Mouse (Mus musculus) neural tube, embryonic 14.5 days (tissue): Measurements from ENCODE around the gene Stox2. TPM values are rescaled to one million over a fixed set of nuclear protein-coding genes. Genes with fewer than 3 reads are reported as not detected.
"Not testable (repeated sequence)": the region's sequence is repeated elsewhere in the genome, so short reads cannot be mapped to it uniquely, and the experiment has no call there.

Source experiments
- ATAC-seq: fragments of 200-750 bp; cut with Nextera tagmentation; 2 replicates; pipeline ENCODE4 v1.8.0; 2017; ENCODE audit warnings: low read depth, mild to moderate bottlenecking, moderate TSS enrichment, moderate library complexity
- H3K27ac ChIP-seq: fragments of 300-500 bp; sonication (generic); 2 replicates; pipeline ENCODE4 v1.5.1; 2014; ENCODE audit warnings: low read depth, mild to moderate bottlenecking, control low read depth, low read length, moderate library complexity, mixed read lengths
- H3K27me3 ChIP-seq: fragments of 300-500 bp; sonication (generic); 2 replicates; pipeline ENCODE4 v1.6.1; 2014; ENCODE audit warnings: low read length; ENCODE audit not compliant: control insufficient read depth, insufficient read depth
- H3K36me3 ChIP-seq: fragments of 300-500 bp; sonication (generic); 2 replicates; pipeline ENCODE4 v1.6.1; 2014; ENCODE audit warnings: low read length, mixed read lengths; ENCODE audit not compliant: control insufficient read depth, insufficient read depth
- H3K4me1 ChIP-seq: fragments of 300-500 bp; sonication (generic); 2 replicates; pipeline ENCODE4 v1.6.1; 2014; ENCODE audit warnings: low read length; ENCODE audit not compliant: control insufficient read depth, insufficient read depth
- H3K4me2 ChIP-seq: fragments of 300-500 bp; sonication (generic); 2 replicates; pipeline ENCODE4 v1.6.1; 2014; ENCODE audit warnings: mild to moderate bottlenecking, low read depth, low read length, control low read depth
- H3K4me3 ChIP-seq: fragments of 300-500 bp; sonication (generic); 2 replicates; pipeline ENCODE4 v1.5.1; 2014; ENCODE audit warnings: low read depth, low read length, control low read depth, mixed read lengths
- H3K9ac ChIP-seq: fragments of 300-500 bp; sonication (generic); replicated peaks from 2 replicates; pipeline ENCODE4 v1.6.1; 2014; ENCODE audit warnings: low read depth, mild to moderate bottlenecking, control low read depth, low read length, mixed read lengths
- H3K9me3 ChIP-seq: fragments of 300-500 bp; sonication (generic); 2 replicates; pipeline ENCODE4 v1.6.1; 2016; ENCODE audit warnings: low read length; ENCODE audit not compliant: control insufficient read depth
- WGBS: fragments of 180-500 bp; shearing (Covaris S2); extraction: QIAGEN DNeasy Blood & Tissue Kit; methylation state at CpG from one replicate; pipeline ENCODE4 v1.1.7; 2014; 5-methylcytosine and 5-hydroxymethylcytosine counted together
- polyA plus RNA-seq: library from polyadenylated mRNA; unstranded; fragments of >200 nt; fragmentation: Nextera tagmentation; extraction: Ambion mirVana; gene quantifications from 2 replicates; pipeline ENCODE4 v1.2.1, GENCODE M21; 2014

The Stox2 gene
- polyA plus RNA-seq, 1 experiment from 2014 or later: 49.7 TPM

- ATAC-seq: no peak
- H3K4me2 ChIP-seq: no peak overlapping the region
- no peaks in the 10 kb centered on the region for H3K4me1 ChIP-seq
- no peaks in the 10 kb centered on the region for H3K27me3 ChIP-seq
- H3K9ac ChIP-seq: no peak overlapping the region
- H3K4me3 ChIP-seq: no peak overlapping the region
- no peaks in the 10 kb centered on the region for H3K9me3 ChIP-seq
- 93% methylated on average over 10 of the region's 10 CpGs for WGBS
- no peak overlapping the region for H3K27ac ChIP-seq
- no peaks in the 10 kb centered on the region for H3K36me3 ChIP-seq
Observed at GRCm38 (mm10) chr8:47458591-47458990, 12.4 kb upstream of the Stox2 start.

- not testable (repeated sequence) for H3K9ac ChIP-seq, H3K4me2 ChIP-seq, H3K27ac ChIP-seq, H3K9me3 ChIP-seq, H3K36me3 ChIP-seq, H3K27me3 ChIP-seq, H3K4me3 ChIP-seq, ATAC-seq, H3K4me1 ChIP-seq
- WGBS: 100% methylated on average over 2 of the region's 2 CpGs
Observed at GRCm38 (mm10) chr8:47449211-47449610, 3.0 kb upstream of the Stox2 start.

- ATAC-seq: no peak
Observed at GRCm38 (mm10) chr8:47439271-47439670, 6.9 kb downstream of the Stox2 start.

GRCm38 (mm10) chr8:47437976-47438375, 8.2 kb downstream of the Stox2 start:
- ATAC-seq: no peak
- Histone ChIP-seq H3K4me2 (no peak overlapping the region), H3K27me3 (no peaks in the 10 kb centered on the region), H3K27ac (no peak overlapping the region), H3K4me3 (no peak overlapping the region), H3K36me3 (no peaks in the 10 kb centered on the region), H3K4me1 (no peaks in the 10 kb centered on the region), H3K9ac (no peak overlapping the region), H3K9me3 (no peaks in the 10 kb centered on the region)
- 84% methylated on average over 6 of the region's 6 CpGs for WGBS

More at GRCm38 (mm10) chr8:47439271-47439670, 6.9 kb downstream of the Stox2 start:
- Histone ChIP-seq H3K4me2 (no peak overlapping the region), H3K4me1 (no peaks in the 10 kb centered on the region), H3K9ac (no peak overlapping the region), H3K4me3 (no peak overlapping the region), H3K27me3 (no peaks in the 10 kb centered on the region), H3K27ac (no peak overlapping the region), H3K36me3 (no peaks in the 10 kb centered on the region), H3K9me3 (no peaks in the 10 kb centered on the region)
- 60% methylated on average over 12 of the region's 12 CpGs for WGBS

GRCm38 (mm10) chr8:47435861-47436260, 10.3 kb downstream of the Stox2 start:
- H3K4me1 ChIP-seq: no peaks in the 10 kb centered on the region
- no peaks in the 10 kb centered on the region for H3K9me3 ChIP-seq
- H3K9ac ChIP-seq: no peak overlapping the region
- 81% methylated on average over 2 of the region's 2 CpGs for WGBS
- no peaks in the 10 kb centered on the region for H3K36me3 ChIP-seq
- no peaks in the 10 kb centered on the region for H3K27me3 ChIP-seq
- 0 out of 2 replicates have a peak, but pooled peaks have one; percentile 17 for ATAC-seq
- H3K4me2 ChIP-seq: no peak overlapping the region
- no peak overlapping the region for H3K4me3 ChIP-seq
- H3K27ac ChIP-seq: no peak overlapping the region

- no peak overlapping the region for H3K9ac ChIP-seq
- H3K27ac ChIP-seq: no peak overlapping the region
- no peak overlapping the region for H3K4me2 ChIP-seq
- H3K36me3 ChIP-seq: no peaks in the 10 kb centered on the region
- no peaks in the 10 kb centered on the region for H3K9me3 ChIP-seq
- no peaks in the 10 kb centered on the region for H3K27me3 ChIP-seq
- WGBS: 69% methylated on average over 4 of the region's 4 CpGs
- no peak for ATAC-seq
- no peaks in the 10 kb centered on the region for H3K4me1 ChIP-seq
- H3K4me3 ChIP-seq: no peak overlapping the region
Observed at GRCm38 (mm10) chr8:47435412-47435811, 10.8 kb downstream of the Stox2 start.

- H3K4me3 ChIP-seq: no peak overlapping the region
- H3K4me1 ChIP-seq: no peaks in the 10 kb centered on the region
- no peaks in the 10 kb centered on the region for H3K36me3 ChIP-seq
- H3K4me2 ChIP-seq: no peak overlapping the region
- H3K9me3 ChIP-seq: no peaks in the 10 kb centered on the region
- H3K27ac ChIP-seq: no peak overlapping the region
- ATAC-seq: peak; percentile 51; the same call in 1 of the 2 replicates
- WGBS: 51% methylated on average over 4 of the region's 4 CpGs
- H3K9ac ChIP-seq: no peak overlapping the region
- no peaks in the 10 kb centered on the region for H3K27me3 ChIP-seq
Observed at GRCm38 (mm10) chr8:47431263-47431662, 14.9 kb downstream of the Stox2 start.

GRCm38 (mm10) chr8:47414258-47414525, 32.0 kb downstream of the Stox2 start:
- H3K36me3 ChIP-seq, H3K27ac ChIP-seq, H3K9me3 ChIP-seq, H3K9ac ChIP-seq, ATAC-seq: not testable (repeated sequence)
- Histone ChIP-seq H3K4me1 (peaks cover 12% of the 10 kb centered on the region), H3K27me3 (peaks cover 30% of the 10 kb centered on the region), H3K4me2 (peak overlapping the region; percentile 95), H3K4me3 (peak overlapping the region; percentile 56; the same call in 1 of the 2 replicates)
- WGBS: under 1% methylated on average over 8 of the region's 8 CpGs

GRCm38 (mm10) chr8:47413524-47414257, 32.5 kb downstream of the Stox2 start:
- Histone ChIP-seq H3K4me2 (peak overlapping the region; percentile 95), H3K4me3 (peak overlapping the region; percentile 56), H3K9ac (peak overlapping the region; percentile 37), H3K9me3 (no peaks in the 10 kb centered on the region), H3K4me1 (peaks cover 12% of the 10 kb centered on the region), H3K27ac (no peak overlapping the region), H3K27me3 (peaks cover 35% of the 10 kb centered on the region), H3K36me3 (no peaks in the 10 kb centered on the region)
- ATAC-seq: peak; percentile 61
- under 1% methylated on average over 45 of the region's 46 CpGs for WGBS
